Mouse (Mus musculus) E14TG2a.4 (cell line): ENCODE data around the gene Med27.

Experiments
- CTCF ChIP-seq: conservative IDR thresholded peaks from 2 replicates; pipeline ENCODE4 v1.5.1; 2014; ENCODE audit warnings: low read length
- NANOG ChIP-seq: IDR thresholded peaks from 2 replicates; pipeline ENCODE4 v1.6.1; 2014; ENCODE audit warnings: borderline replicate concordance, low read length, mixed read lengths
- POU5F1 ChIP-seq: IDR thresholded peaks from 2 replicates; pipeline ENCODE4 v1.6.1; 2014; ENCODE audit warnings: low read length, borderline replicate concordance

- no peak for TF ChIP-seq CTCF
- no peak for TF ChIP-seq NANOG
- TF ChIP-seq POU5F1, result no peak
These were observed 172.8 kb downstream of the Med27 start for GRCm38 (mm10) chr2:29519402-29519801.
